Mouse (Mus musculus) kidney, embryonic 16.5 days (tissue): ENCODE results near the gene Coq6. TPM values are rescaled to one million over a fixed set of nuclear protein-coding genes. Genes with fewer than 3 reads are reported as not detected.
A peak's percentile ranks its signal among the peaks of the same experiment; 100 is the strongest.

ENCODE experiments used
- ATAC-seq: fragments of 200-750 bp; cut with Nextera tagmentation; 2 replicates; pipeline ENCODE4 v1.8.0; 2017; ENCODE audit warnings: moderate TSS enrichment; ENCODE audit not compliant: low FRiP score, low TSS enrichment
- H3K27ac ChIP-seq: fragments of 300-500 bp; sonication (generic); 2 replicates; pipeline ENCODE4 v1.5.1; 2014; ENCODE audit warnings: low read length
- H3K27me3 ChIP-seq: fragments of 300-500 bp; sonication (generic); 2 replicates; pipeline ENCODE4 v1.6.1; 2014; ENCODE audit warnings: low read length, control low read depth, mixed read lengths; ENCODE audit not compliant: insufficient read depth
- H3K36me3 ChIP-seq: fragments of 300-500 bp; sonication (generic); 2 replicates; pipeline ENCODE4 v1.6.1; 2014; ENCODE audit warnings: low read length, control low read depth, mixed read lengths; ENCODE audit not compliant: insufficient read depth
- H3K4me1 ChIP-seq: fragments of 300-500 bp; sonication (generic); 2 replicates; pipeline ENCODE4 v1.6.1; 2014; ENCODE audit warnings: low read length, control low read depth, mixed read lengths; ENCODE audit not compliant: insufficient read depth
- H3K4me2 ChIP-seq: fragments of 300-500 bp; sonication (generic); replicated peaks from 2 replicates; pipeline ENCODE4 v1.6.1; 2014; ENCODE audit warnings: low read depth, low read length
- H3K4me3 ChIP-seq: fragments of 300-500 bp; sonication (generic); 2 replicates; pipeline ENCODE4 v1.5.1; 2014; ENCODE audit warnings: mild to moderate bottlenecking, low read length
- H3K9ac ChIP-seq: fragments of 300-500 bp; sonication (generic); replicated peaks from 2 replicates; pipeline ENCODE4 v1.6.1; 2014; ENCODE audit warnings: low read length
- H3K9me3 ChIP-seq: fragments of 300-500 bp; sonication (generic); 2 replicates; pipeline ENCODE4 v1.6.1; 2016; ENCODE audit warnings: low read length, control low read depth
- WGBS: fragments of 180-500 bp; shearing (Covaris S2); extraction: QIAGEN DNeasy Blood & Tissue Kit; methylation state at CpG from one replicate; pipeline ENCODE4 v1.1.7; 2014; 5-methylcytosine and 5-hydroxymethylcytosine counted together
- polyA plus RNA-seq: library from polyadenylated mRNA; unstranded; fragments of >200 nt; fragmentation: Nextera tagmentation; extraction: Ambion mirVana; gene quantifications from 2 replicates; pipeline ENCODE4 v1.2.1, GENCODE M21; 2015

Coq6 gene
- polyA plus RNA-seq, 1 experiment from 2014 or later, result 56.0 TPM

GRCm38 (mm10) chr12:84365137-84365536, 3.7 kb downstream of the Coq6 start:
- peaks cover 18% of the 10 kb centered on the region for H3K4me1 ChIP-seq
- no peak overlapping the region for H3K9ac ChIP-seq
- no peak overlapping the region for H3K4me3 ChIP-seq
- WGBS, result 92% methylated on average over 6 of the region's 6 CpGs
- no peak overlapping the region for H3K27ac ChIP-seq
- H3K4me2 ChIP-seq, result no peak overlapping the region
- no peak for ATAC-seq
- H3K9me3 ChIP-seq, result no peaks in the 10 kb centered on the region
- H3K36me3 ChIP-seq, result peaks cover 25% of the 10 kb centered on the region; the same call in 1 of the 2 replicates
- H3K27me3 ChIP-seq, result no peaks in the 10 kb centered on the region

- no peak for ATAC-seq
- Histone ChIP-seq H3K4me1 (peaks cover 11% of the 10 kb centered on the region), H3K27me3 (no peaks in the 10 kb centered on the region), H3K27ac (no peak overlapping the region), H3K4me3 (no peak overlapping the region), H3K9me3 (no peaks in the 10 kb centered on the region), H3K9ac (no peak overlapping the region), H3K4me2 (no peak overlapping the region), H3K36me3 (peaks cover 43% of the 10 kb centered on the region)
- WGBS, result 69% methylated on average over 9 of the region's 9 CpGs
Observed at GRCm38 (mm10) chr12:84366971-84367370, 5.5 kb downstream of the Coq6 start.

- 95% methylated on average over 5 of the region's 5 CpGs for WGBS
- Histone ChIP-seq H3K4me2 (no peak overlapping the region), H3K9ac (no peak overlapping the region), H3K27me3 (no peaks in the 10 kb centered on the region), H3K27ac (no peak overlapping the region), H3K4me1 (peaks cover 9% of the 10 kb centered on the region; the same call in 1 of the 2 replicates), H3K9me3 (no peaks in the 10 kb centered on the region), H3K36me3 (peaks cover 55% of the 10 kb centered on the region), H3K4me3 (no peak overlapping the region)
- no peak for ATAC-seq
Observed at GRCm38 (mm10) chr12:84371647-84372046, 10.2 kb downstream of the Coq6 start.

GRCm38 (mm10) chr12:84373831-84374481, 12.5 kb downstream of the Coq6 start:
- no peak overlapping the region for H3K4me3 ChIP-seq
- WGBS, result 34% methylated on average over 6 of the region's 6 CpGs
- peak; percentile 67 for ATAC-seq
- H3K9ac ChIP-seq, result no peak overlapping the region
- H3K27me3 ChIP-seq, result no peaks in the 10 kb centered on the region
- peaks cover 9% of the 10 kb centered on the region; the same call in 1 of the 2 replicates for H3K4me1 ChIP-seq
- no peak overlapping the region for H3K4me2 ChIP-seq
- no peaks in the 10 kb centered on the region for H3K9me3 ChIP-seq
- peaks cover 40% of the 10 kb centered on the region for H3K36me3 ChIP-seq
- H3K27ac ChIP-seq, result peak overlapping the region; percentile 22; the same call in 1 of the 2 replicates

GRCm38 (mm10) chr12:84382369-84382768, 20.9 kb downstream of the Coq6 start:
- H3K27me3 ChIP-seq, result no peaks in the 10 kb centered on the region
- H3K4me2 ChIP-seq, result no peak overlapping the region
- no peak overlapping the region for H3K4me3 ChIP-seq
- H3K9me3 ChIP-seq, result no peaks in the 10 kb centered on the region
- peaks cover 5% of the 10 kb centered on the region; the same call in 1 of the 2 replicates for H3K36me3 ChIP-seq
- H3K27ac ChIP-seq, result no peak overlapping the region
- WGBS, result 78% methylated on average over 4 of the region's 4 CpGs
- no peak for ATAC-seq
- no peaks in the 10 kb centered on the region for H3K4me1 ChIP-seq
- H3K9ac ChIP-seq, result no peak overlapping the region

GRCm38 (mm10) chr12:84384644-84385081, 23.2 kb downstream of the Coq6 start:
- Histone ChIP-seq H3K4me2 (no peak overlapping the region), H3K27ac (no peak overlapping the region), H3K9ac (no peak overlapping the region), H3K9me3 (no peaks in the 10 kb centered on the region), H3K4me3 (no peak overlapping the region), H3K36me3 (peaks cover 3% of the 10 kb centered on the region; the same call in 1 of the 2 replicates), H3K4me1 (no peaks in the 10 kb centered on the region), H3K27me3 (no peaks in the 10 kb centered on the region)
- 71% methylated on average over 5 of the region's 5 CpGs for WGBS
- no peak for ATAC-seq

- H3K36me3 ChIP-seq, result peaks cover 3% of the 10 kb centered on the region; the same call in 1 of the 2 replicates
- H3K9ac ChIP-seq, result no peak overlapping the region
- H3K4me2 ChIP-seq, result no peak overlapping the region
- no peak overlapping the region for H3K27ac ChIP-seq
- H3K9me3 ChIP-seq, result no peaks in the 10 kb centered on the region
- H3K4me1 ChIP-seq, result no peaks in the 10 kb centered on the region
- H3K27me3 ChIP-seq, result no peaks in the 10 kb centered on the region
- 88% methylated on average over 4 of the region's 4 CpGs for WGBS
- H3K4me3 ChIP-seq, result no peak overlapping the region
- ATAC-seq, result no peak
Observed at GRCm38 (mm10) chr12:84385408-84385807, 24.0 kb downstream of the Coq6 start.

GRCm38 (mm10) chr12:84388097-84388496, 26.6 kb downstream of the Coq6 start:
- Histone ChIP-seq H3K4me2 (no peak overlapping the region), H3K4me3 (no peak overlapping the region), H3K4me1 (no peaks in the 10 kb centered on the region), H3K9me3 (no peaks in the 10 kb centered on the region), H3K27me3 (no peaks in the 10 kb centered on the region), H3K36me3 (peaks cover 2% of the 10 kb centered on the region; the same call in 1 of the 2 replicates), H3K27ac (no peak overlapping the region), H3K9ac (no peak overlapping the region)
- 78% methylated on average over 8 of the region's 8 CpGs for WGBS
- no peak for ATAC-seq

GRCm38 (mm10) chr12:84388774-84389400, 27.4 kb downstream of the Coq6 start:
- Histone ChIP-seq H3K36me3 (0 out of 2 replicates have a peak, but pooled peaks cover 3% of the 10 kb centered on the region), H3K4me3 (no peak overlapping the region), H3K9me3 (no peaks in the 10 kb centered on the region), H3K9ac (no peak overlapping the region), H3K27me3 (no peaks in the 10 kb centered on the region), H3K27ac (no peak overlapping the region), H3K4me2 (no peak overlapping the region), H3K4me1 (no peaks in the 10 kb centered on the region)
- no peak for ATAC-seq
- WGBS, result 67% methylated on average over 14 of the region's 14 CpGs

GRCm38 (mm10) chr12:84390336-84390735, 28.9 kb downstream of the Coq6 start:
- WGBS, result 80% methylated on average over 6 of the region's 6 CpGs
- no peak overlapping the region for H3K4me2 ChIP-seq
- no peaks in the 10 kb centered on the region for H3K27me3 ChIP-seq
- H3K4me3 ChIP-seq, result no peak overlapping the region
- no peaks in the 10 kb centered on the region for H3K9me3 ChIP-seq
- no peak overlapping the region for H3K27ac ChIP-seq
- no peak overlapping the region for H3K9ac ChIP-seq
- no peaks in the 10 kb centered on the region for H3K4me1 ChIP-seq
- no peak for ATAC-seq
- 0 out of 2 replicates have a peak, but pooled peaks cover 3% of the 10 kb centered on the region for H3K36me3 ChIP-seq
